Mouse (Mus musculus) colon, adult 2 months (tissue): ENCODE results near the gene Kdr. TPM values are rescaled to one million over a fixed set of nuclear protein-coding genes. Genes with fewer than 3 reads are reported as not detected.

Experiments
- polyA plus RNA-seq: library from polyadenylated mRNA; depleted of rRNA; stranded (reverse); fragments of >200 nt; gene quantifications from 2 replicates; pipeline ENCODE4 v1.2.3, GENCODE M21; 2012; rRNA removed

Kdr gene
- polyA plus RNA-seq = 4.2 and 5.0 TPM in 2 replicates

GRCm38 (mm10) chr5:75978374-75979100, at the start of gene Kdr:
Gene Kdr (minus strand): TSS chr5:75978458.

Other genes starting within 250 kb of the Kdr start
- 217 and 223 TPM in 2 replicates for gene Srd5a3, start 161.8 kb upstream of the Kdr start, polyA plus RNA-seq
- gene Tmem165, start 205.4 kb upstream of the Kdr start, polyA plus RNA-seq = 102 TPM in 2 replicates